Mouse (Mus musculus) brown adipose tissue, adult 24 weeks (tissue): Measurements from ENCODE around the gene Prpf38b. TPM values are rescaled to one million over a fixed set of nuclear protein-coding genes. Genes with fewer than 3 reads are reported as not detected.

Experiments used
- H3K27ac ChIP-seq: fragments of 200-500 bp; replicated peaks from 2 replicates; pipeline ENCODE4 v1.5.1; 2012; ENCODE audit warnings: low read depth, mild to moderate bottlenecking, low read length
- H3K4me1 ChIP-seq: fragments of 200-500 bp; 2 replicates; pipeline ENCODE4 v1.6.1; 2012; ENCODE audit warnings: low read length, mixed read lengths; ENCODE audit not compliant: control insufficient read depth, insufficient read depth, insufficient read length
- H3K4me3 ChIP-seq: fragments of 200-500 bp; 2 replicates; pipeline ENCODE4 v1.5.1; 2012; ENCODE audit warnings: low read depth, mild to moderate bottlenecking, low read length, moderate library complexity; ENCODE audit not compliant: insufficient read depth
- polyA plus RNA-seq: library from polyadenylated mRNA; stranded (reverse); fragments of >200 nt; gene quantifications from 2 replicates; pipeline ENCODE4 v1.2.4, GENCODE M21; 2012; ENCODE audit not compliant: missing spikeins, insufficient read depth, insufficient read length

Prpf38b gene
- polyA plus RNA-seq, 1 experiment, result 35.9 TPM

- Histone ChIP-seq H3K4me3 (no peak overlapping the region), H3K4me1 (peaks cover 3% of the 10 kb centered on the region; the same call in 1 of the 2 replicates), H3K27ac (peak overlapping the region; percentile 71)
These were observed 53.2 kb downstream of the Prpf38b start for GRCm38 (mm10) chr3:108858231-108858770.

- Histone ChIP-seq H3K4me1 (peaks cover 3% of the 10 kb centered on the region; the same call in 1 of the 2 replicates), H3K27ac (peak overlapping the region; percentile 71), H3K4me3 (no peak overlapping the region)
These were observed 53.8 kb downstream of the Prpf38b start for GRCm38 (mm10) chr3:108857714-108858113.

- Histone ChIP-seq H3K27ac (0 out of 2 replicates have a peak overlapping the region, but pooled peaks have one; percentile 0), H3K4me3 (no peak overlapping the region), H3K4me1 (peaks cover 3% of the 10 kb centered on the region; the same call in 1 of the 2 replicates)
These were observed 54.4 kb downstream of the Prpf38b start for GRCm38 (mm10) chr3:108857124-108857470.

GRCm38 (mm10) chr3:108856386-108857123 lies 55.0 kb downstream of the Prpf38b start:
- peak overlapping the region; percentile 71 for H3K27ac ChIP-seq
- H3K4me1 ChIP-seq, result peaks cover 3% of the 10 kb centered on the region; the same call in 1 of the 2 replicates
- H3K4me3 ChIP-seq, result no peak overlapping the region

GRCm38 (mm10) chr3:108855864-108856263 lies 55.7 kb downstream of the Prpf38b start:
- Histone ChIP-seq H3K4me1 (peaks cover 3% of the 10 kb centered on the region; the same call in 1 of the 2 replicates), H3K4me3 (no peak overlapping the region), H3K27ac (peak overlapping the region; percentile 80)

- Histone ChIP-seq H3K27ac (peak overlapping the region; percentile 80), H3K4me3 (no peak overlapping the region), H3K4me1 (peaks cover 3% of the 10 kb centered on the region; the same call in 1 of the 2 replicates)
These were observed 56.2 kb downstream of the Prpf38b start for GRCm38 (mm10) chr3:108855371-108855770.

- H3K27ac ChIP-seq, result no peak overlapping the region
- no peak overlapping the region for H3K4me3 ChIP-seq
- peaks cover 3% of the 10 kb centered on the region; the same call in 1 of the 2 replicates for H3K4me1 ChIP-seq
These were observed 58.3 kb downstream of the Prpf38b start for GRCm38 (mm10) chr3:108853266-108853665.

Other genes starting within 250 kb of the Prpf38b start
- gene Gpsm2, start 189.4 kb downstream of the Prpf38b start, polyA plus RNA-seq, result 0.54 and 0.83 TPM in 2 replicates
- gene Aknad1, start 172.1 kb downstream of the Prpf38b start, polyA plus RNA-seq, result not detected in 2 replicates
- gene Stxbp3, start 71.2 kb downstream of the Prpf38b start, polyA plus RNA-seq, result 21.5 and 25.5 TPM in 2 replicates
- gene Fndc7, start 21.7 kb downstream of the Prpf38b start, polyA plus RNA-seq, result 0.38 TPM in 1 of 2 replicates, not detected in the other
- not detected in 2 replicates for gene Henmt1, start 28.1 kb upstream of the Prpf38b start, polyA plus RNA-seq
- gene Gm9857, start 28.7 kb upstream of the Prpf38b start, polyA plus RNA-seq, result not detected in 2 replicates
- gene Fam102b, start 115.9 kb upstream of the Prpf38b start, polyA plus RNA-seq, result 10.2 and 11.2 TPM in 2 replicates
- not detected in 2 replicates for gene Slc25a54, start 168.7 kb upstream of the Prpf38b start, polyA plus RNA-seq
- gene Slc25a24, start 211.4 kb upstream of the Prpf38b start, polyA plus RNA-seq, result 2.9 and 3.0 TPM in 2 replicates